Mouse (Mus musculus): ENCODE measurements at regions not wholly inside any gene's neighbourhood (a gene's known extent, or its start where the extent isn't known, plus 50 kb on each side); places are given as distances from the start of the nearest gene placed in this dataset.
"Not testable (repeated sequence)": the region's sequence is repeated elsewhere in the genome, so short reads cannot be mapped to it uniquely, and the experiment has no call there.

- DNase-seq, result no peak
Measured at GRCm38 (mm10) chr16:69937514-69938194, 74.1 kb upstream of the Speer2 start.

- DNase-seq, result no peak
Measured at GRCm38 (mm10) chr16:69943635-69944034, 80.1 kb upstream of the Speer2 start.

GRCm38 (mm10) chr16:69948783-69949182, 85.2 kb upstream of the Speer2 start:
- DNase-seq, result peak; percentile 4

GRCm38 (mm10) chr16:69949339-69949738, 85.8 kb upstream of the Speer2 start:
- no peak for DNase-seq

- no peak for DNase-seq
Measured at GRCm38 (mm10) chr16:69951581-69951980, 88.0 kb upstream of the Speer2 start.

- not testable (repeated sequence) for DNase-seq
Measured at GRCm38 (mm10) chr16:69966561-69966960, 103.0 kb upstream of the Speer2 start.

- no peak for DNase-seq
Measured at GRCm38 (mm10) chr16:69979813-69980527, 116.4 kb upstream of the Speer2 start.

- DNase-seq, result no peak
Measured at GRCm38 (mm10) chr16:69984320-69984719, 120.8 kb upstream of the Speer2 start.

GRCm38 (mm10) chr16:69991907-69992470, 128.4 kb upstream of the Speer2 start:
- no peak for DNase-seq

- DNase-seq, result no peak
Measured at GRCm38 (mm10) chr16:69992715-69993114, 129.2 kb upstream of the Speer2 start.

- DNase-seq, result no peak
Measured at GRCm38 (mm10) chr16:70006863-70007262, 143.3 kb upstream of the Speer2 start.

GRCm38 (mm10) chr16:70016980-70017379, 153.4 kb upstream of the Speer2 start:
- DNase-seq, result no peak

GRCm38 (mm10) chr16:70019564-70019963, 156.0 kb upstream of the Speer2 start:
- DNase-seq, result no peak

- no peak for DNase-seq
Measured at GRCm38 (mm10) chr16:70021436-70021835, 157.9 kb upstream of the Speer2 start.

GRCm38 (mm10) chr16:70028649-70029048, 165.1 kb upstream of the Speer2 start:
- DNase-seq, result no peak

- no peak for DNase-seq
Measured at GRCm38 (mm10) chr16:70045547-70045946, 182.0 kb upstream of the Speer2 start.

- DNase-seq, result no peak
Measured at GRCm38 (mm10) chr16:70046009-70046408, 182.5 kb upstream of the Speer2 start.

GRCm38 (mm10) chr16:70049850-70050249, 186.3 kb upstream of the Speer2 start:
- DNase-seq, result no peak

- no peak for DNase-seq
Measured at GRCm38 (mm10) chr16:70071471-70071870, 207.9 kb upstream of the Speer2 start.

GRCm38 (mm10) chr16:70073740-70074139, 210.2 kb upstream of the Speer2 start:
- no peak for DNase-seq

GRCm38 (mm10) chr16:70079497-70079896, 216.0 kb upstream of the Speer2 start:
- DNase-seq, result no peak

GRCm38 (mm10) chr16:70091291-70091690, 222.5 kb upstream of the Gbe1 start:
- DNase-seq, result no peak

- no peak for DNase-seq
Measured at GRCm38 (mm10) chr16:70091963-70092362, 221.8 kb upstream of the Gbe1 start.

GRCm38 (mm10) chr16:70093224-70093623, 220.5 kb upstream of the Gbe1 start:
- no peak for DNase-seq

Data from liver (tissue).